Mouse (Mus musculus) heart, embryonic 11.5 days (tissue): ENCODE measurements around the gene Ech1. TPM values are rescaled to one million over a fixed set of nuclear protein-coding genes. Genes with fewer than 3 reads are reported as not detected.

Experiments used
- ATAC-seq: fragments of 200-750 bp; cut with Nextera tagmentation; replicated peaks from 2 replicates; pipeline ENCODE4 v1.8.0; 2017; ENCODE audit warnings: moderate library complexity; ENCODE audit not compliant: insufficient number of reproducible peaks, low FRiP score, low TSS enrichment
- H3K27ac ChIP-seq: fragments of 300-500 bp; sonication (generic); 2 replicates; pipeline ENCODE4 v1.5.1; 2014; ENCODE audit warnings: mild to moderate bottlenecking, low read depth, low read length
- H3K27me3 ChIP-seq: fragments of 300-500 bp; sonication (generic); 2 replicates; pipeline ENCODE4 v1.6.1; 2014; ENCODE audit warnings: mild to moderate bottlenecking, low read length, mixed read lengths; ENCODE audit not compliant: control insufficient read depth, insufficient read depth
- H3K36me3 ChIP-seq: fragments of 300-500 bp; sonication (generic); 2 replicates; pipeline ENCODE4 v1.6.1; 2014; ENCODE audit warnings: mild to moderate bottlenecking, low read length, moderate library complexity, mixed read lengths; ENCODE audit not compliant: control insufficient read depth, insufficient read depth
- H3K4me1 ChIP-seq: fragments of 300-500 bp; sonication (generic); 2 replicates; pipeline ENCODE4 v1.6.1; 2014; ENCODE audit warnings: low read length; ENCODE audit not compliant: control insufficient read depth, insufficient read depth
- H3K4me2 ChIP-seq: fragments of 300-500 bp; sonication (generic); 2 replicates; pipeline ENCODE4 v1.6.1; 2014; ENCODE audit warnings: mild to moderate bottlenecking, moderate library complexity
- H3K4me3 ChIP-seq: fragments of 300-500 bp; sonication (generic); 2 replicates; pipeline ENCODE4 v1.5.1; 2014; ENCODE audit warnings: low read depth, low read length
- H3K9ac ChIP-seq: fragments of 300-500 bp; sonication (generic); 2 replicates; pipeline ENCODE4 v1.6.1; 2014; ENCODE audit warnings: mild to moderate bottlenecking, low read depth, low read length, moderate library complexity
- H3K9me3 ChIP-seq: fragments of 300-500 bp; sonication (generic); replicated peaks from 2 replicates; pipeline ENCODE4 v1.6.1; 2016; ENCODE audit warnings: low read length; ENCODE audit not compliant: control insufficient read depth
- WGBS: fragments of 180-500 bp; shearing (Covaris S2); extraction: QIAGEN DNeasy Blood & Tissue Kit; methylation state at CpG from one replicate; pipeline ENCODE4 v1.1.7; 2014; ENCODE audit not compliant: insufficient replicate concordance; 5-methylcytosine and 5-hydroxymethylcytosine counted together
- polyA plus RNA-seq: library from polyadenylated mRNA; unstranded; fragments of >200 nt; fragmentation: Nextera tagmentation; extraction: Ambion mirVana; gene quantifications from 2 replicates; pipeline ENCODE4 v1.2.1, GENCODE M21; 2014

Gene Ech1
- polyA plus RNA-seq, 1 experiment from 2014 or later = 139 TPM

DNA sequence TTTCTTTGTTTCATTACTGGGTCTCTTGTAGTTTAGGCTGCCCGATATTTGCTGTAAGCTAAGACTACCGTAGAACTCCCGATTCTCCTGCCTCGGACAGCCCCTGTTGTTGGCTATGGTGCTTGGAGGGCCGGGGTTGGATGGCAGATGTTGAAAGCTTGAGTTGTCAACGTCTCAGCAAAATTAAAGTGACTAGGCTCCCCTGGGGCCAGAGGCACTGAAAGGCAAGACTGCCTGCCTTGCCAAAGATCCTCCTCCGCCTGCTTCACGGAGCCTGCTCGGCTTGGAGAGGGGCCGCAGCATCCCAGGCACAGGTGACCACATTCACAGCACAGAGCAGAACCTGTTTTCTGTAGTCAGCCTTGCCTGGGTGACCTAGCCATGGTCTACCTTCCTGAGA is 55.5 kb downstream of the Ech1 start:
- 0 out of 2 replicates have a peak, but pooled peaks cover 3% of the 10 kb centered on the region for H3K4me1 ChIP-seq
- no peaks in the 10 kb centered on the region for H3K27me3 ChIP-seq
- no peak for ATAC-seq
- H3K9me3 ChIP-seq = no peaks in the 10 kb centered on the region
- H3K4me2 ChIP-seq = no peak overlapping the region
- no peak overlapping the region for H3K4me3 ChIP-seq
- H3K36me3 ChIP-seq = no peaks in the 10 kb centered on the region
- WGBS = 73% methylated on average over 10 of the region's 10 CpGs
- no peak overlapping the region for H3K9ac ChIP-seq
- H3K27ac ChIP-seq = no peak overlapping the region

DNA sequence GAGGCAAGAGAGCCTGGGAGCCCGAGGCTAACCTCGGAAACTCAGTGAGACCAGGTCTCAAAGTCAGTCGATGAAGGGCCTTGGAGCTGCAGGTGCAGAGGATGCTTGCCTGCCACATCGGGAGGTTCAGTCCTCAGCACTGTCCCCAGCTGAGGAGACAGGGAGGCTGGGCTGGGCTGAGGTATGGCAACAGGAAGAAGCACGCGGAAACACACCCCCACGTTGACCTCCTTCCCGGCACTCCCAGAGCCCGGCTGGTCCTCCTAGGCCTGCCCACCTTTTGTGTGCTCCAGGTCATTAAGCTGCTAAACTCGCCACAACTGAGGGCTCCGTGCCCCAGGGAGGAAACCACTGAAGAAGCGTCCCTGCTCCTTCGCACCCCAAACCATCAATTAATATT is 56.2 kb downstream of the Ech1 start, which contains the start of gene Capn12:
Gene Capn12 (plus strand): TSS at position 224 of the 400 bp plus-strand sequence.
- H3K9me3 ChIP-seq = no peaks in the 10 kb centered on the region
- 42% methylated on average over 13 of the region's 13 CpGs for WGBS
- H3K27me3 ChIP-seq = no peaks in the 10 kb centered on the region
- H3K4me2 ChIP-seq = no peak within 1 kb of the TSS
- 0 out of 2 replicates have a peak within 1 kb of the TSS, but pooled peaks have one; percentile 3 for H3K9ac ChIP-seq
- no peak within 1 kb of the TSS for H3K4me3 ChIP-seq
- no peak within 1 kb of the TSS for H3K27ac ChIP-seq
- H3K4me1 ChIP-seq = no peaks in the 10 kb centered on the region
- ATAC-seq = no peak; the same call in 1 of the 2 replicates
- H3K36me3 ChIP-seq = no peaks in the 10 kb centered on the region

Other genes starting within 250 kb of the Ech1 start
- gene Samd4b, start 227.1 kb upstream of the Ech1 start, polyA plus RNA-seq = 22.2 and 22.8 TPM in 2 replicates
- gene Pak4, start 227.0 kb upstream of the Ech1 start, polyA plus RNA-seq = 25.4 and 27.6 TPM in 2 replicates
- 0.17 TPM in 1 of 2 replicates, not detected in the other for gene Acp7, start 193.9 kb upstream of the Ech1 start, polyA plus RNA-seq
- 3.3 and 5.1 TPM in 2 replicates for gene Fbxo27, start 132.4 kb upstream of the Ech1 start, polyA plus RNA-seq
- gene Fbxo17, start 108.4 kb upstream of the Ech1 start, polyA plus RNA-seq = 12.0 and 12.7 TPM in 2 replicates
- 133 and 134 TPM in 2 replicates for gene Mrps12, start 83.4 kb upstream of the Ech1 start, polyA plus RNA-seq
- gene Sars2, start 83.2 kb upstream of the Ech1 start, polyA plus RNA-seq = 20.9 and 21.2 TPM in 2 replicates
- gene Ccer2, start 69.0 kb upstream of the Ech1 start, polyA plus RNA-seq = not detected in 2 replicates
- 52.2 and 55.3 TPM in 2 replicates for gene Sirt2, start 58.5 kb upstream of the Ech1 start, polyA plus RNA-seq
- 34.7 and 38.0 TPM in 2 replicates for gene Nfkbib, start 57.7 kb upstream of the Ech1 start, polyA plus RNA-seq
- 2.4 and 2.5 TPM in 2 replicates for gene Rinl, start 36.2 kb upstream of the Ech1 start, polyA plus RNA-seq
- gene Hnrnpl, start 16.7 kb upstream of the Ech1 start, polyA plus RNA-seq = 210 and 212 TPM in 2 replicates
- 2.2 and 3.9 TPM in 2 replicates for gene Lgals4, start 8.6 kb downstream of the Ech1 start, polyA plus RNA-seq
- gene Lgals7, start 38.6 kb downstream of the Ech1 start, polyA plus RNA-seq = 0.82 and 1.0 TPM in 2 replicates
- 0.46 and 0.70 TPM in 2 replicates for gene Capn12, start 56.2 kb downstream of the Ech1 start, polyA plus RNA-seq
- gene Actn4, start 137.1 kb downstream of the Ech1 start, polyA plus RNA-seq = 227 and 262 TPM in 2 replicates
- gene Eif3k, start 156.6 kb downstream of the Ech1 start, polyA plus RNA-seq = 278 and 286 TPM in 2 replicates
- 6.8 and 6.9 TPM in 2 replicates for gene Map4k1, start 156.8 kb downstream of the Ech1 start, polyA plus RNA-seq